Mouse (Mus musculus): ENCODE data around the gene Epgn. TPM values are rescaled to one million over a fixed set of nuclear protein-coding genes. Genes with fewer than 3 reads are reported as not detected.

Gene Epgn
- total and polyA plus RNA-seq, 3 experiments, result 0.16 TPM; not detected in 2

DNA sequence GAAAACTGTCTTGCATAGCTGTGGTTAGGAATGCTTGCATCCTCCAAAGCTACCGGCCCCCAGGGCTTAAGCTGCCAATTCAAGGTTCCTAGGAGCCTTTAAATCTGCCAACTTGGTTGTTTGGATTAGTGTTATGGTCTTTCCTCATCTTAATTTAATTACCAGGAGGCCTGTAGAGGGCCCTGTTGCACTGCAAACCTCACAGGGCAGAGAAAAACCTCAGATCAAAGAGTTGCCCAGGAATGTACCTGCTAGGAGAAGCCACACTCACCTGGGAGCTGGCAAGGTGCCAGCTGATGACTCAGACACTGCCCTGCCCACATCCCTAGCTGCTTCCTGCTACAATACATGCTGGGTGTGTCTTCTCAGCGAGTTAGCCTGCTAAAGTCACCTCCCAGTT is 11.3 kb downstream of the Epgn start:
- H3K27me3 ChIP-seq (ENCODE audit: insufficient read depth, low read length), result no peaks in the 10 kb centered on the region
- DNase-seq (ENCODE audit: low spot score), result no peak

DNA sequence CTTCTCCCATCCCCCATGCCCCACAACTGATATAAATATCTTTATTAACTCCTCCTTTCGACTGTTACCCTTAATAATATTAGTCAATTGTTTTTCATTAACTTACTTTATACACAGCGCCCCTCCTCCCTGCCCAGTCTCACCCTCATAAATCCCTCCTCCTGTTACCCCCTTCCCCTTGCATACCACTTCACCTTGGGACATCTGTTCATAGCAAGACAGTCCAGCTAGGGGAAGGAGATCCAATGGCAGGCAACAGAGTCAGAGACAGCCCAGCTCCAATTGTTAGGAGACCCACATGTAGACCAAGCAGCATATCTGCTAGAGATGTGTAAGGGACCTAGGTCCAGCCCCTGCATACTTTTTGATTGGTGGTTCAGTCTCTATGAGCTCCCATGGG is 11.7 kb downstream of the Epgn start:
- Histone ChIP-seq H3K4me3 (ENCODE audit: low read depth, low read length) (no peak overlapping the region), H3K9me3 (replicated peaks) (no peaks in the 10 kb centered on the region), H3K27me3 (ENCODE audit: insufficient read depth, low read length) (no peaks in the 10 kb centered on the region), H3K4me1 (ENCODE audit: insufficient read depth, low read depth, low read length) (no peaks in the 10 kb centered on the region), H3K36me3 (replicated peaks) (no peaks in the 10 kb centered on the region)
- no peak for TF ChIP-seq POLR2AphosphoS5 (IDR thresholded peaks at IDR 0.05; ENCODE audit: insufficient replicate concordance, low read depth, low read length)
- TF ChIP-seq CTCF (IDR thresholded peaks at IDR 0.05; ENCODE audit: low read depth, low read length), result no peak
- no peak for TF ChIP-seq GATA1 (IDR thresholded peaks at IDR 0.05; ENCODE audit: borderline replicate concordance, low read length)
- TF ChIP-seq GATA2 (IDR thresholded peaks at IDR 0.05; ENCODE audit: borderline replicate concordance, low read depth, low read length), result no peak
- no peak for TF ChIP-seq TAL1 (conservative IDR thresholded peaks at IDR 0.05; ENCODE audit: low read depth, low read length)
- no peak for DNase-seq (ENCODE audit: low spot score)
- ATAC-seq (ENCODE audit: extremely low read depth, insufficient number of reproducible peaks, low FRiP score, poor library complexity, severe bottlenecking), result no peak

More for the DNA sequence above, 11.3 kb downstream of the Epgn start:
- H3K4me3 ChIP-seq (ENCODE audit: low read depth, low read length), result no peak overlapping the region
- H3K36me3 ChIP-seq (replicated peaks), result no peaks in the 10 kb centered on the region
- ATAC-seq (ENCODE audit: extremely low read depth, insufficient number of reproducible peaks, low FRiP score, poor library complexity, severe bottlenecking), result no peak
- H3K9me3 ChIP-seq (replicated peaks), result no peaks in the 10 kb centered on the region
- no peaks in the 10 kb centered on the region for H3K4me1 ChIP-seq (ENCODE audit: insufficient read depth, low read depth, low read length)
- TF ChIP-seq GATA2 (IDR thresholded peaks at IDR 0.05; ENCODE audit: borderline replicate concordance, low read depth, low read length) (no peak), CTCF (IDR thresholded peaks at IDR 0.05; ENCODE audit: low read depth, low read length) (no peak), TAL1 (conservative IDR thresholded peaks at IDR 0.05; ENCODE audit: low read depth, low read length) (no peak), POLR2AphosphoS5 (IDR thresholded peaks at IDR 0.05; ENCODE audit: insufficient replicate concordance, low read depth, low read length) (no peak), GATA1 (IDR thresholded peaks at IDR 0.05; ENCODE audit: borderline replicate concordance, low read length) (no peak)

DNA sequence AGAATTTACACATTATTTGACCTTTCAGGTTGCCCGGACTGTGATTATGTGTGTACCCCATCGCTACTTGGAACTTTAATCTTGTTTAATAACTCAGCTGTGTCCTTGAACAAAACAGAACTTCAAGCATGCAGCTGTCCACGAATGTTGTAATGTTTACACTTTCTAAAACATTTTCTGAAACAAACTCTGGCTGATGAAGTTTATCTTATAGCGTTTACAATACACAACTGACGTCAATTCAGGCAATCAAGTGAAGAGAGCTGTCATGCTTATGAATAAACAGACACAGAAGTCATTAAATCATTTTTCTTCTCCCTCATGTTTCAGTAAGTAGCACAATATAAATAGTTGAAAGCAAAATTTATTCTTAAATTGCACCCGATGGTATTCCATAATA is 20.7 kb downstream of the Epgn start:
- no peaks in the 10 kb centered on the region for H3K4me1 ChIP-seq (ENCODE audit: insufficient read depth, low read depth, low read length)
- H3K36me3 ChIP-seq (replicated peaks), result no peaks in the 10 kb centered on the region
- no peaks in the 10 kb centered on the region for H3K9me3 ChIP-seq (replicated peaks)
- no peak overlapping the region for H3K4me3 ChIP-seq (ENCODE audit: low read depth, low read length)
- TF ChIP-seq POLR2AphosphoS5 (IDR thresholded peaks at IDR 0.05; ENCODE audit: insufficient replicate concordance, low read depth, low read length) (no peak), GATA2 (IDR thresholded peaks at IDR 0.05; ENCODE audit: borderline replicate concordance, low read depth, low read length) (no peak), CTCF (IDR thresholded peaks at IDR 0.05; ENCODE audit: low read depth, low read length) (no peak), GATA1 (IDR thresholded peaks at IDR 0.05; ENCODE audit: borderline replicate concordance, low read length) (no peak)
- no peaks in the 10 kb centered on the region for H3K27me3 ChIP-seq (ENCODE audit: insufficient read depth, low read length)
- no peak for ATAC-seq (ENCODE audit: extremely low read depth, insufficient number of reproducible peaks, low FRiP score, poor library complexity, severe bottlenecking)
- DNase-seq (ENCODE audit: low spot score), result no peak

DNA sequence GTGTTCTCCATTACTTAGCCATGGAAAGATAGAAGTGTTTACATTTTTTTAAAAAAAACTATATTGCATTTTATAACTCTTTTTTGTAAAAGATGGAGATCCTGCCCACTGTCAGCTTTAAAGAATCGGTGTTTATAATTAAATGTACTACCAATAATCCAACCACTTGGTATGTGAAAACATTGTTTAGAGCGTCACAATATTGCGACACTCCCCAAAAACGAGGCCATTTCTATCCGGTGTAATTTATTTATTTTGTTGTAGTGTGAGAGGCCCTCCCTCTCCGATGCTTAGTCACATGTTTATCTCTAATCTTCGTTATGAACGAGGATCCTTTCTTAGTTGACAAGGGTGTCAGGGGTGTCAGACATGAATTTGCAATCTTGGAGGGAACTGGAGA is 21.1 kb downstream of the Epgn start:
- TF ChIP-seq POLR2AphosphoS5 (IDR thresholded peaks at IDR 0.05; ENCODE audit: insufficient replicate concordance, low read depth, low read length) (no peak), TAL1 (conservative IDR thresholded peaks at IDR 0.05; ENCODE audit: low read depth, low read length) (no peak), CTCF (IDR thresholded peaks at IDR 0.05; ENCODE audit: low read depth, low read length) (no peak), GATA1 (IDR thresholded peaks at IDR 0.05; ENCODE audit: borderline replicate concordance, low read length) (no peak), GATA2 (IDR thresholded peaks at IDR 0.05; ENCODE audit: borderline replicate concordance, low read depth, low read length) (no peak)
- H3K27me3 ChIP-seq (ENCODE audit: insufficient read depth, low read length), result no peaks in the 10 kb centered on the region
- H3K4me1 ChIP-seq (ENCODE audit: insufficient read depth, low read depth, low read length), result no peaks in the 10 kb centered on the region
- ATAC-seq (ENCODE audit: extremely low read depth, insufficient number of reproducible peaks, low FRiP score, poor library complexity, severe bottlenecking) (no peak), DNase-seq (ENCODE audit: low spot score) (no peak)
- no peaks in the 10 kb centered on the region for H3K36me3 ChIP-seq (replicated peaks)
- no peak overlapping the region for H3K4me3 ChIP-seq (ENCODE audit: low read depth, low read length)
- no peaks in the 10 kb centered on the region for H3K9me3 ChIP-seq (replicated peaks)

DNA sequence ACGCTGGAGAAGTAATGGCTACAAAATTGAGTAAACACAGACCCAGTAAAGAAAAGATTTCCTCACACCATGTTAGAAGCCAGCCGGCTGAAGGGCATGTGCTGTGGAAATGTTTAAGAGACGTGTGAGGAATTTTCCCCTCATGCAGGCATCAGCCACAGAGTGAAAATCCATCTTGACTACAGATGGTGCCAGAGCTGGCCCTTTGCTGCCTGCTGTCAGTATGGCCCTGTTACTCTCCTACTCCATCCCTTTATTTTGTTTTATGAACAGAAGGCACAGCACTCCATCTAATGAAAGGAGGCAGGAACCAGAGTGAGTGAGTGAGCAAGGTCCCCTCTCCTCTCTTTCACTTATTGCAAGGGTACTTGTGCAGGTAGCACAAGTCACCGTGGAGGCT is 45.1 kb downstream of the Epgn start:
- no peak for TF ChIP-seq POLR2AphosphoS5 (IDR thresholded peaks at IDR 0.05; ENCODE audit: insufficient replicate concordance, low read depth, low read length)
- no peak for TF ChIP-seq TAL1 (conservative IDR thresholded peaks at IDR 0.05; ENCODE audit: low read depth, low read length)
- TF ChIP-seq GATA2 (IDR thresholded peaks at IDR 0.05; ENCODE audit: borderline replicate concordance, low read depth, low read length), result no peak
- TF ChIP-seq CTCF (IDR thresholded peaks at IDR 0.05; ENCODE audit: low read depth, low read length), result no peak
- no peak for TF ChIP-seq GATA1 (IDR thresholded peaks at IDR 0.05; ENCODE audit: borderline replicate concordance, low read length)
- Histone ChIP-seq H3K4me1 (ENCODE audit: insufficient read depth, low read depth, low read length) (no peaks in the 10 kb centered on the region), H3K36me3 (replicated peaks) (no peaks in the 10 kb centered on the region), H3K27me3 (ENCODE audit: insufficient read depth, low read length) (peaks cover 5% of the 10 kb centered on the region; the same call in 1 of the 2 replicates), H3K9me3 (replicated peaks) (no peaks in the 10 kb centered on the region; the same call in 1 of the 2 replicates), H3K4me3 (ENCODE audit: low read depth, low read length) (no peak overlapping the region)
- no peak for ATAC-seq (ENCODE audit: extremely low read depth, insufficient number of reproducible peaks, low FRiP score, poor library complexity, severe bottlenecking)
- DNase-seq (ENCODE audit: low spot score), result no peak

DNA sequence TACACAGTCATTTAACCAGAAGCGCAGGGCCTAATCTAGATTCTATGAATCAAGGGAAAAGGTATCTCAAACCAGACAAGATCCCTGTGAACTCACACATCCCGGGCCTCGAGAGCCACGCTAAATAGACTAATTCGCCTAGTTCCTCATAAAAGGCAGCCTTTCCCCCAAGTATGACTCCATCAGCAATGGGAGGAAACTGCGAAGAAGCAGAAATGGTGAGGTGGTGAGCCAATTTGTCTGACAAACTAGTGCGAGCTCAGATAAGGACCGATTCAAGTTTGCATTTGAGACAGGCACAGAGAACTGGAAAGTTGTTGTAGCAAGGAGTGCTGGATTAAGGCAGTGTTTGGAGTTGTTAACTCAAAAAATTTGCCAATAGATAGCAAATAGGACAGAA is 46.4 kb downstream of the Epgn start:
- ATAC-seq (ENCODE audit: extremely low read depth, insufficient number of reproducible peaks, low FRiP score, poor library complexity, severe bottlenecking), result no peak
- no peaks in the 10 kb centered on the region; the same call in 1 of the 2 replicates for H3K9me3 ChIP-seq (replicated peaks)
- TF ChIP-seq TAL1 (conservative IDR thresholded peaks at IDR 0.05; ENCODE audit: low read depth, low read length) (no peak), GATA2 (IDR thresholded peaks at IDR 0.05; ENCODE audit: borderline replicate concordance, low read depth, low read length) (no peak), POLR2AphosphoS5 (IDR thresholded peaks at IDR 0.05; ENCODE audit: insufficient replicate concordance, low read depth, low read length) (no peak), CTCF (IDR thresholded peaks at IDR 0.05; ENCODE audit: low read depth, low read length) (no peak), GATA1 (IDR thresholded peaks at IDR 0.05; ENCODE audit: borderline replicate concordance, low read length) (no peak)
- no peak for DNase-seq (ENCODE audit: low spot score)
- no peaks in the 10 kb centered on the region for H3K36me3 ChIP-seq (replicated peaks)
- H3K4me1 ChIP-seq (ENCODE audit: insufficient read depth, low read depth, low read length), result no peaks in the 10 kb centered on the region
- peaks cover 5% of the 10 kb centered on the region; the same call in 1 of the 2 replicates for H3K27me3 ChIP-seq (ENCODE audit: insufficient read depth, low read length)
- no peak overlapping the region for H3K4me3 ChIP-seq (ENCODE audit: low read depth, low read length)
